Mouse (Mus musculus) ES-E14 (cell line): ENCODE results near the gene Fam155a.

Experiments used
- HCFC1 ChIP-seq: IDR thresholded peaks from 2 replicates; pipeline ENCODE4 v1.6.1; 2012; ENCODE audit warnings: low read length, inconsistent platforms, borderline replicate concordance; ENCODE audit not compliant: insufficient read depth
- MAFK ChIP-seq: IDR thresholded peaks from 2 replicates; pipeline ENCODE4 v1.6.1; 2014; ENCODE audit warnings: mild to moderate bottlenecking, low read depth, low read length, inconsistent platforms; ENCODE audit not compliant: insufficient read depth
- ZC3H11A ChIP-seq: IDR thresholded peaks from 2 replicates; pipeline ENCODE4 v1.6.1; 2012; ENCODE audit warnings: low read depth, mild to moderate bottlenecking, inconsistent platforms, low read length, borderline replicate concordance
- ZNF384 ChIP-seq: IDR thresholded peaks from 2 replicates; pipeline ENCODE4 v1.6.1; 2012; ENCODE audit warnings: low read depth, low read length, inconsistent platforms

GRCm38 (mm10) chr8:9547558-9547954 lies 223.4 kb downstream of the Fam155a start:
- no peak for TF ChIP-seq ZC3H11A
- no peak for TF ChIP-seq MAFK
- TF ChIP-seq HCFC1 = no peak
- TF ChIP-seq ZNF384 = no peak
